Mouse (Mus musculus) brown adipose tissue, adult 24 weeks (tissue): ENCODE measurements around the gene Mfap1a. TPM values are rescaled to one million over a fixed set of nuclear protein-coding genes. Genes with fewer than 3 reads are reported as not detected.

Experiments
- polyA plus RNA-seq: library from polyadenylated mRNA; stranded (reverse); fragments of >200 nt; gene quantifications from 2 replicates; pipeline ENCODE4 v1.2.4, GENCODE M21; 2012; ENCODE audit not compliant: missing spikeins, insufficient read depth, insufficient read length

Mfap1a gene
- polyA plus RNA-seq, 1 experiment = 19.3 TPM

Other genes with a start within 250 kb of the Mfap1a start
- 8.7 and 12.8 TPM in 2 replicates for gene Trp53bp1, start 235.3 kb downstream of the Mfap1a start, polyA plus RNA-seq
- 1.2 and 1.5 TPM in 2 replicates for gene Map1a, start 217.1 kb downstream of the Mfap1a start, polyA plus RNA-seq
- 64.8 and 79.2 TPM in 2 replicates for gene Ppip5k1, start 151.3 kb downstream of the Mfap1a start, polyA plus RNA-seq
- not detected in 2 replicates for gene Ckmt1, start 149.0 kb downstream of the Mfap1a start, polyA plus RNA-seq
- gene Strc, start 119.5 kb downstream of the Mfap1a start, polyA plus RNA-seq = not detected in 2 replicates
- gene Pdia3, start 92.9 kb downstream of the Mfap1a start, polyA plus RNA-seq = 92.2 and 124 TPM in 2 replicates
- gene Catsper2, start 92.9 kb downstream of the Mfap1a start, polyA plus RNA-seq = 3.6 and 4.5 TPM in 2 replicates
- gene Ell3, start 62.4 kb downstream of the Mfap1a start, polyA plus RNA-seq = not detected in 2 replicates
- 562 and 583 TPM in 2 replicates for gene Serf2, start 57.5 kb downstream of the Mfap1a start, polyA plus RNA-seq
- gene Hypk, start 53.4 kb downstream of the Mfap1a start, polyA plus RNA-seq = 114 and 117 TPM in 2 replicates
- gene Serinc4, start 49.9 kb downstream of the Mfap1a start, polyA plus RNA-seq = not detected in 2 replicates
- gene Mfap1b, start 32.6 kb downstream of the Mfap1a start, polyA plus RNA-seq = 22.1 and 30.8 TPM in 2 replicates
- 2.2 and 2.3 TPM in 2 replicates for gene Wdr76, start 58 bp upstream of the Mfap1a start, polyA plus RNA-seq